Mouse (Mus musculus) 3T3-L1 (cell line): ENCODE measurements around the gene Tmem246.
"Not testable (repeated sequence)": the region's sequence is repeated elsewhere in the genome, so short reads cannot be mapped to it uniquely, and the experiment has no call there.

Experiments used
- DNase-seq: peaks from one replicate; pipeline ENCODE4 v3.0.0-alpha.2; 2015; ENCODE audit warnings: low read depth, low spot score

Tmem246 gene

DNA sequence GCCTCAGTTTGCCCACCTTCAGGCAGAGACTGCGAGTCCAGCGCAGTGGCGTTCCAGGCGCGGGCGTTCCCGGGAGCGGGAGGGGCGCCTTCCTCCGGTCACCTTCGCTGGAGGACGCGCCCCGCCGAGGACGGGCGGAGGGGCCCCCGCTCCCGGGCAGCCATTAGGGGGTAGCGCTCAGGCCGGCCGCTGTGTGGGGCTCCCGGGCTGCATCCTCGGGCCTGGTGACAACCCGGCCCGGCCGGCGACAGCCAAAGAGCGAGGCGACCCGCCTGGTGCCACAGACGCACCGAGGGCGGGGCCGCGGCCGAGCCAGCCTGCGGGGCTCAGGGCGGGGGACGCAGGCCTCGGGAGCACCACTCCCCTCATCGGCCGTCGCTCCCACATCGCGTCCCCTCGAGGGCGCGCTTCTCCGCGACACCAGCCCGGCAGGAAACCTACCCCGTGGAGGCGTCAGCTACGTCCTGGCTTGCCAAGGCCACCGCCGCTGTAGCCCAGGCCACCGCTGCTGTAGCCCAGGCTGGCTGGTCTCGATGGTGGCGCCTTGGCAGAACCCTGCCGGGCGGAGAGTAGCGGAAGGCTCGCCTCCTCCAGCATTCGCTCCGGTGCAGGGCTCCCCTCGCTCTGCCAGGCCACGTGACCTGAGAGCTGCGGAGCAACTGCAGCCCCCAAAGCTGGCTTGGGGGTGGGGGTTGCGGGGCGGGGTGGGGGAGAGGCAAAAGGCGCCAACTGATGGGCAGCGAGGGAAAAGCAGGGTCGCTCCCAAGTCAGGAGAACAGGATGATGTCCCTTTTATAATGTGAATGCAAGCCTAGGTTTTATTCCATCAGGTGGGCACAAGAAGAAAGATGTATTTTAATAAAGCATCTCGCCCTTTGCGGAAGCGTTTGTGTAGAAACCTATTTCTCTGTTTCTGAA, at the start of gene Tmem246:
Gene Tmem246, minus strand, starts transcription at position 694 of the 918 bp plus-strand sequence.
- DNase-seq = no peak

DNA sequence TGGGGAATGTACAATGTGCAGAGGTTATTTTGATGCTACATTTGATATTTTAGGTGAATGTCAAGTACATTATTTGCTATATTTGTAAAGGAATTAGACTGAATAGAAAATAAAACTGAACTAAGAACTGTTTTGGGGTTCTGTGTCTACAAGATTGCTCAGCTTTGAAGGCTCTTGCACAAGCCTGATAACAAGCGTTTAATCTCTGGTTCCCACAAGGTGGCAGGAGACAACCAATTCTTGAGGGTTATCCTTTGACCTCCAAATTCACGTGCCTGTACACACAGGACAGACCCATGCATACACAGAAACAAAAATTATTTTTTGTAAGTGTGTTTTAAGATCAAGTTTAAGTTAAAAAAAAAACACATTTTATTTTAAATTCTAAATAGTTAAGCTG, 42.2 kb upstream of the Tmem246 start:
- no peak for DNase-seq

DNA sequence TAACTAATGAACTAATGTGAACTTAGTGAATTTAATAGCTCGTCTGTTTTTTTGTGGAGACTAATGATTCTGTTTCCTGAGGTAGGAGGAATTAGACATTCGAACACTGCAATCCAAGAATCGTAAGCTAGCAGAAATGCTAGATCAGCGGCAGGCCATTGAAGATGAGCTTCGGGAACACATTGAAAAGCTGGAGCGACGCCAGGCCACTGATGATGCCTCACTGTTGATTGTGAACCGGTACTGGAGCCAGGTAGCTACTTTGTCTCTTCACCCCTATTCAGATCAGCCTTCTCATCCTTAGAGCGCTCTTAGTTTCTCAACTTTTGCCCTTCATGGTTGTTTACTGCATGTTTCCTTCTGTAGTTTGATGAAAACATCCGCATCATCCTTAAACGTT, 40.1 kb upstream of the Tmem246 start:
- no peak for DNase-seq

DNA sequence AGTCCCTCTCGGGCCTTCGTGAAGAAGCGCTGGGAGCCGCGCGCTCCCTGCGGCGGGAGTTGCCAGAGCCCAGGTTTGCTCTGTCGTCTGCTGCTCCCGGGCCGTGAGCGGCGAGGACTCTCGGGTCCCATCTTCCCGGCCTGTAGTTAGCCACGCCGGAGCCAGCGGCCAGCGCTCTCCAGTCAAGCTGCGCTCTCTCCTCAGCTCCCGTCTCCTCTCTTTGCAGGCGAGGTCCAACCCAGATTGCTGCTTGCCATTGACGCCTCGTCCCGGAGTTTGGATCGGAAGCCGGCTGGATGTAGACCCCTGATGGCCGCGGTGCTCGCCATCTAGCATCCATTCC, 34.4 kb upstream of the Tmem246 start:
- DNase-seq = no peak

DNA sequence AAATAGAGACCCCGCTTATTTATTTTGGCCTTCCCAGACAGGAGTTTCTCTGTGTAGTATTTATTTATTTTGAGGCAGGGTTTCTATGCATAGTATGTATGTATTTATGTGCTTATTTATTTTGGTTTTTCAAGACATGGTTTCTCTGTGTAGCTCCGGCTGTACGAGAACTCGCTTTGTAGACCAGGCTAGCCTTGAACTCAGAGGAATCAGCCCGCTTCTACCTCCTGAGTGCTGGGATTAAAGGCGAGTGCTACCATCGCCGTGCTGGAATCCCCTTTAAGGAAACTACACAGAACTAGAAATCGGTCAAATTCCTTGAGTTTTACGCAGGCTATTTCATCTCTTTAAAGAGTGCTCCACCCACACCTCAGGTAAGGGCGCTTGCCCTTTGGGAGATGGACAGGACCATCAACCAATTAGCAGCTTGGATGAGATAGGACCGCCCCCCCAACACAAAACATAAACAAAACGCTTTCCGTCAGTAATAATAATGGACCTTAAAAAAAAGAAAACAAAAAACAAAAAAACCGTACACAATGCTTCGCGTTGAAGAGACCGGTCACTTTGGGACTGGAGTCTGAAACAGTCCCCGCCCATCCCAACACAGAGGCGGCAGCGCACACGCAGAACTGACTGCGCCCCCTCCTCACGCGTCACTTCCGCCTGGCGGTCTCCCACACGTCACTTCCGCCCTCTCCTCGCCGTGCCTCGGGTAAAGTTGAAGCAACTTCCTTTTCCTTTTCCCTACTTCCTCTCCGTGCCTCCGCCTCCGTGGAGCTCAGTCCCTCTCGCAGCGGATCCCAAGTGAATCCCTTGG, 33.9 kb upstream of the Tmem246 start, which contains the start of gene Rnf20:
Gene Rnf20, plus strand, starts transcription at position 688 of the 820 bp plus-strand sequence.
- DNase-seq = peak; percentile 96

GRCm38 (mm10) chr4:49628941-49629340, 31.3 kb upstream of the Tmem246 start:
- DNase-seq = no peak

DNA sequence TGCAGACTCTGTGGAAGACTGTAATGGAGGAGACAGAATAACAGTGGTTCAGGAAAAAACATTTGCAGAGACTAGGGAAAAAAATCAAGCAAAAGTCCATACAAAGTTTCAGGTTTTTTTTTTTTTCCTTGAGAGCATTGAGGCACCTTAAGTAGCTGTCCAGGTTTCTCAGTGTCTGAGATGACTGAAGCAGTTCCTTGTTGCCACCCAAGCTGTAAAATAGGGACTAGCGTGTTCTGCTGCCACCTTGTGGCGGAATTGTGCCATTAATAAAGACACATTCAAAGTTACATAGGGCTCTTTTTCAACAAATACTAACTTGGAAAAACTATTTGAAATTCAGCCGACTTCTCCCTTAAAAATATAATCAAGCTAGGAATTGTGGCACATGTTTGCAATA, 29.3 kb upstream of the Tmem246 start:
- peak; percentile 82 for DNase-seq

GRCm38 (mm10) chr4:49624969-49625368, 27.3 kb upstream of the Tmem246 start:
- DNase-seq = not testable (repeated sequence)

- no peak for DNase-seq
Observed at GRCm38 (mm10) chr4:49623916-49624315, 26.2 kb upstream of the Tmem246 start.

DNA sequence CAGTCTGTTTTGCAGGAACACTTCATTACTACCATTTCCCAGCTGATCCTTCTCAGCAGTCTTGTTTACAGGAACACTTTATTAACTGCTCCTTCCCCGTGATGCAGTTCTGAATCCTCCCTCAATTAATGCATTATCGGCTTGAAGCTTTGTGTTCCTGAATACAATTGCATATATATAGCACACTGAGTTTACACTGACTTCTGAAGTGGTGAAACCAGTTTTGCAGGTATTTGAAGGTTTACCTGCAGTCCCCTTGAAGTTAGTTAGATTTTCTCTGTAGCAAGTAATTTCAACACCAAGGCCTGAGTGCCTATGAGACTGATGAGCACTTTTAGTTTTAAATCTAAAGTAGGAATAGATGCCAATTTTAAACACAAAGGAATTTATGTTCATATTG, 24.6 kb upstream of the Tmem246 start:
- no peak for DNase-seq

DNA sequence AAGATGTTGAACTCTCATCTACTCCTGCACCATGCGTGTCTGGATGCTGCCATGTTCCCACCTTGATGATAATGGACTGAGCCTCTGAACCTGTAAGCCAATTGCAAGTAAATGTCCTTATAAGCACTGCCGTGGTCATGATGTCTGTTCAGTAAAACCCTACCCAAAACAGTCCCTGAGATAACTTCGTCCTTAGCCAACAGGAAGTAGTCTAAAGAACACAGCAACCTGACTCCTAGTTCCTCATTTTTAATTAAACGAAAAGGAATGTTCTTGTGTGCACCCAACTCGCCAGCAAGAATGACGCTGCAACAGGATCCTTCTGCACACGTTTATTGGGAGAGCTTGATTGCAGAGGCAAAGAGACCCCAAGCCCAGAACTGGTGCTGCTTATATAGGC, 22.2 kb upstream of the Tmem246 start:
- not testable (repeated sequence) for DNase-seq

- DNase-seq = no peak
Observed at GRCm38 (mm10) chr4:49616924-49617323, 19.2 kb upstream of the Tmem246 start.

- DNase-seq = no peak
Observed at GRCm38 (mm10) chr4:49605459-49605858, 7.8 kb upstream of the Tmem246 start.

DNA sequence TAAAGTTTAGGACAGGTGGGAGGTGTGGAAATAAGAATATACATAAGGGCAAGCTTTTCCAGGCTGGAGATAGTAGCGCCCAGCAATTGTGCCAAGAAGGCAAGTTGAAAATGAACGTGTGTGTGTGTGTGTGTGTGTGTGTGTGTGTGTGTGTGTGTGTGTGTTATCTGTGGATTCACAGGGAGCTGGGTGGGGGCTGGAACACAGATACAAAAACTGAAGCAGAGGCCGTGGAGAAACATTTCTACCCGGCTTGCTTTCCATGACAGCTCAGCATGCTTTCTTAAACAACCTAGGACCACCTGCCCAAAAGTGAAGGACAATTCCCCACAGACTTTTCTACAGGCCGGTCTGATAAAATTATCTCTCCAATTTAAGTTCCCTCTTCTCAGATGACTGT, 6.9 kb upstream of the Tmem246 start:
- DNase-seq = no peak

DNA sequence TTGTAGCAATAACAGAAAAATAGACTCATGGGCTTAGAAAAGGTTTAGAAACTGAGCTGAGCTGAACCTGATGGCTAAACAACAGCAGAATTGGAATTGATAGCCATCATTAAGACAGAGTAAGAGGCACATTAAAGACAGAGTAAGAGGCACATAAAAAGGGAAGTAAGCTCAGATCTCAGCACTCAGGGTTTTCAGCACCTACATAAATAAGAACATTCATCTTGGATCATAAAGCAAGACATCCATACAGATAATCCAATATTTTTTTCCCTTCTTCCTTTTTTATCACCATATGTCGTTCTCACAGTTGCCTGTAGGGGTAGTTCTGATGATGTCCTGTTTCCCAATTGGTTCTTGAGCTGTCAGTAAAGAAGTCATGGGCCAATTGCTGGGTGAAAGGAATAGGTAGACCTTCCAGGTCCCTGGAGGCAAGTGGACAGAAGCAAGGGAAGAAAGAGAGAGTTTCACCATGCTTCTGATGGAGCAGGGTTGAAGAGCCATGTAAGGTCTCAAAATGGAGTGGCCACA, 6.4 kb upstream of the Tmem246 start:
- no peak for DNase-seq

DNA sequence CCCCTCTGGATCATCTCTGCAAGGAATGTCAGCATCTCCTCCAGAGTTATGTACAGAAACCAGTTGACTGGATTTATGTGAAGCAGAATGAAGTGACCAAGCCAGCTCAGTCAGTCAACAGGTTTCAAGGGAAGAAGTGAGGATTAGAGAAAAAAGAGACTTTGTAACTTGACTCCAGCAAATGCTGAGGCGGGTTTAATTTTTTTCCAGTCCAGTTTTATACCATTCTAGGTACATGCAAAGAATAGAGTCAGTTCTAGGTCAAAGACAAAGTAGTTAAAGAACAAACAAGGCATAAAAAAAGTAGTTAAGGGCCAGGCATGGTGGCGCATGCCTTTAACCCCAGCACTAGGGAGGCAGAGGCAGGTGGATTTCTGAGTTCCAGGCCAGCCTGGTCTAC, 5.5 kb upstream of the Tmem246 start:
- DNase-seq = no peak

DNA sequence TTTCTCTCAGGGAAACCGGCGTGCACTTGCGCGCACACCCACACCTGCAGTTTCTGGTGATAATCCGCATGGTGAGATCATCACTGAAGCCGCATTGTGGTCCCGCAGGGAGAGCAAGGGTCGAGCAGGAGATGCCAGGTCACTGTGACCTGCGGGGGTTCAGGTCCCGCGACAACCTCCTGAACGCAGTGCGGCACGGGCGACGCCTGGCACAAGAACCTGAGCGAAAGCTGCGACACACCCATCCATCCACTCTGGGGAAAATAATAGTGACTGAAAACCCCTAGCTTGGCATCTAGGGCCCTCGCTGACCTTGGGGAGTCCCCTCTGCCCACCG, 862 bp downstream of the Tmem246 start:
- no peak for DNase-seq

GRCm38 (mm10) chr4:49590152-49590551, 7.5 kb downstream of the Tmem246 start:
- DNase-seq = no peak

DNA sequence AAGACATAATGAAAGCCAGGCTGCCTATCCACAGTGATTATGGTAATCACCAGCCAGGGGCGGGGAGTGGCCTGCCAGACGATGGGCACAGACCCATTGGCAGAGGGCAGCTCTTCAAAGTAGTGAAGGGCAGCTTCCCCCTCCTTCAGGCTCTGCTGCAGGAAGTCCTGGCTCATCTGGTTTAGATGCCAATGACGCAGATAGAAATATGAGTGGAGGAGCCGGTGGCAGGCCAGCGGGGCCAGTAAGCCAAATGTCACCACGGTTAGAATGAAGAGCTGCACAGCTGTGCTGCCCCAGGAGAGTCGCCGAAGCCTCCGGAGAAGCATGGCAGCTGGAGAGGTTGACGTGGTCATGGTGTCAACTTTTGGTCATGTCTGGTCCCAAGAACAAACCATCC, 10.9 kb downstream of the Tmem246 start:
- DNase-seq = no peak

DNA sequence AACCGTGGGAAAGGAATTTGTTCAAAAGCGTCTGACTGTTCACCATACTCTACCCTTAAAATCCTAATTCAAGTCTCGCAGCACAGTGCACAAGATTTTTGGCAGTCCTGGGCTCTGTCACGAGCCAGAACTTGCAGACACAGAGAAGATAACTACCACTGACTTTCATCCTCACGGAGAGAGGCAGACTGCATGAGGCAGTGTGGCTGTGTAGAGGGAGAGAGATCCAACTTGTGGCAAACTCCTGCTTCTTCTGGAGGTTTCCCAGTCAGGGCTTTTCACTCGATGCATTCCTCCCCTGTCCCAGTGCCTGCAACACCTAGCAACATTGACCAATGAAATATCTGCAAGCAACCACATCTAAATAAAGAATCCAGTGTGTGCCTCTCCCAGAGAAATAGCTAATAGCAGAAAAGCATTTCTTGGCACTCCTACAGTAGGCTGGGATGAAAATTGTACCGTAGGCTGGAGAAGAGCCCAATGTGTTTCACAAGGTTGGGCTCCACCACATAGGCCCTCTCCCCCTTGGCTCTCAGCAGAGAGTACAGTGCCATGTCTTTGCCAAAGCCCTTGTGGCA, 12.1 kb downstream of the Tmem246 start:
- no peak for DNase-seq

GRCm38 (mm10) chr4:49583965-49584831, 13.5 kb downstream of the Tmem246 start:
- peak; percentile 3 for DNase-seq
